Mouse (Mus musculus): ENCODE data around the gene Olfr376.

DNA sequence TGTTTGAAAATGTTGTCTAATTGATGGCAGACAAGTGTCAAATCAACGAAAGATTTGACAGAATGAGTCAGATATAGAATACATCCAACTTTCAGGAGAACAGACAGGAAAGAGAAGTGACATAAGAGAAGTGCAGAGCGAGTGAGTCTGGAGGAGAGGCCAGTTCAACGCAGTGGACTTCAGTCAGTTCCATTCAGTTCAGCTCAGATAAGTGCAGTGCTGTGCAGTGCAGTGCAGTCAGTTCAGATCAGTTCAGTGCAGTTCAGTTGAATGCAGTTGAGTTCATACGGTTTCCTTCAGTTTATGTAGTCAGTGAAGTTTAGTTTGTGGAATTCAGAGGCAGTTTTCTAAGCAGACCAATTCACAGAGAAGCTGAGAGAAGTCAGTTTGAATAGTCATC is 34.1 kb upstream of the Olfr376 start:
- TF ChIP-seq CTCF (IDR thresholded peaks at IDR 0.05; ENCODE audit: insufficient read depth, low read depth, low read length) (no peak), POLR2A (IDR thresholded peaks at IDR 0.05; ENCODE audit: insufficient read depth, low read depth, low read length) (no peak)

Data from olfactory bulb, adult 2 months (tissue).